Mouse (Mus musculus): ENCODE data around the gene Ahcyl2.
"Not testable (repeated sequence)": the region's sequence is repeated elsewhere in the genome, so short reads cannot be mapped to it uniquely, and the experiment has no call there.

Ahcyl2 gene

DNA sequence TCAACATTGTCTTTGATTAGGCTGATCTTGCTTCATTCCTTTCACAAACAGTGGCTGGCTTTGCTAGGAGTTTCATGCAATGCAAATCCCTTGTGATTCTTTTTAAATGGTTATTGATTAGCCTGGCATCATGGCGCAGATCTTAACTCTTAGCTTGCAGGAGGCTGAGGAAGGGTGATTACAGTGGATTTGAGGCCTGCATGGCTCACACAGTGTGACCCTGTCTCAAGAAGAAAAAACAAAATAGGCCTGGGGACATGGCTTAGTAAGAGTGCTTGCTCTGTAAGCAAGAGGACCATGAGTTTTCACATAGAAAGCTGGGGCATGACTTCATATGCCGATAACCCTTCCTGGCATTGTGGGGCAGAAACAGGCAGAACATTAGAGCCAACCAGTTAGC, 47.8 kb downstream of the Ahcyl2 start:
- no peak for DNase-seq (ENCODE audit: low spot score in 2 of 2)

DNA sequence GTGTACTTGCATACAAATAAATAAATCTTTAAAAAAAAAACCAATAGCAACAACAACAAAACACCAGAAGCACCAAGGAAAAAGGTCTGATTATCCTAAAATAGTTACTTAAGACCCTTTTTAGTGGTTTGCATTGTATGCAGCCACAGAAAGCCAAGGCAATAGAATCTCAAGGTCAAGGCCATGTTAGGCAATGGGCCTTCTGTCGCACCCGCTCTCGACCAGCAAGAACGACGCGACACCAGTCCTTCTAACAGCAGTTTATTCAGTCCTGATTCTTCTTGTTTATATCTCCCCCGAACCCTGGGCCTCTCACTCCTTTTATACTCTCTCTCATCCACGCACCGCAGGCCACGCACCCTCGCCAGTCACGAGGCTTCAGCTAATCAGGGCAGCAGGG, 48.6 kb downstream of the Ahcyl2 start:
- DNase-seq (ENCODE audit: low spot score in 2 of 2) = not testable (repeated sequence)

DNA sequence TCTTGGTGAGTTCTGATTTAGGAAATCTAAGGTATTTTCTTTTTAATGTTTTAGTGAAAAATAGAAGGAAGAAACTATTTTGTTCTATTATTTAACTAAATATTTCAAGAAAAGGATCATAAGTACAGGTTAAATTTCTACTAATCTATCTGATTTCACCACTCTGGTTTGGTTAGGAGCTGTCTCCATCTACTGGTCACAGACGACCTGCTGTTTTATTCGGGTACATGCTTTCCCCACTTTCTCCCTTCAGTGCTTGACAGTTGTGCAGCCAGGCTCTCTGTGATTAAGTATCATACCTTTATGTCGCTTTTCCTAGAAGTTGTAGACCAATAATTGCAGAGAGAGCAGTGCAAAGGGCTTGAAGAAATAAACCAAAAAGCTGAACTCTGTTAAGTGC, 51.5 kb downstream of the Ahcyl2 start:
- DNase-seq (ENCODE audit: low spot score in 2 of 2) = peak in 1 of 2 experiments; percentile 12

DNA sequence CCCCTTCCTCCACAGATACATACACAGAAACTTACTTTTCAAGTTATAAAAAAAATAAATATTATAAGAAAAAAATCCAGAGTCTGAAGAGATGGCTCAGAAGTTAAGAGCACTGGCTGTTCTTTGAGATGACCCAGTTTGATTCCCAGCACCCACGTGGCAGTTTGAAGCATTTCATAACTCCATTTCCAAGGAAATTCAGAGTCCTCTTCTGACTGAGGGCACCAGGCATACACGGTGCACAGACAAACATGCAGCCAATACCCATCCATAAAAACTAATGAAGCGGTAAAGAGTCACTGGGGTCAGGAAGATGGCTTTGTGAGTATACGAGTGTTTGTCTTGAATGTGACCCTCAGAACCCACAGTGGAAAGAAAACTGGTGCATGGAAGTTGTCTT, 52.5 kb downstream of the Ahcyl2 start:
- no peak for DNase-seq (ENCODE audit: low spot score in 2 of 2)

DNA sequence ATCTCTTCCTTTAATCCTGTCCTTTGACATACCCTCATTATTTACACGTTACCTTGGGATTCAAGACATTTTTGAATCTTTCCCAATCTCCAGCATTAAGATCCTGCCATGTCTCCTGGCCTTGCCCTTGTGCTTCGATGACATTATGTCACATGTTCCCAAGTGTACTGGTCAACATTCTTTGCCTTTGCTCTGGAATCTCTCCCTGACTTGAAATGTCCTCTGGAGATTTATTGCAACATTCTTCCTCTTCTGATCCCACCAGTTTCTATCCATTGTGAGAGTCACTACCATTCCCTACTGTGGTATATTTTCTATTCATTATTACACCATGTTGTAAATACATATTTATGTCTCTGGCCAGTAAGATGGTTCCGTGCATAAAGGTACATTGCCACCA, 53.1 kb downstream of the Ahcyl2 start:
- DNase-seq (ENCODE audit: low spot score in 2 of 2) = no peak

DNA sequence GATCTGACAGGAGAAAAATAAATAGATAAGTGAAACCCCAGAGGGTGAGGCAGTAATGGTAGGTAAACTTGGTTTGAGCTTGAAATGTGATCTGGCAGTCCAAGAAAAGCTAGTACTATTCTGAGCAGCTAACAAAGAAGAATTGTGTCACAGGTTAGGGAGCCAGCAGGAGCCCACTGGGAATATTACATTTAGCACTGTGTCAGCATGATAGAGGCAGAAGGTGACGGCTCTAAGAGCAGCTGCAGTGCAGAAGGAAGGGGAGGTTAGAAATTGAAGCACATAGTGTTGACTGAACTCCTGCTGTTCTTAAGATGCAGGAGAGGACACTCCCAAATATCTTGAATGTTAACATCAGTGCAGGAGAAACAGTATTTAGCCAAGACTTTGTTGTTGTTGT, 54.0 kb downstream of the Ahcyl2 start:
- DNase-seq (ENCODE audit: low spot score in 2 of 2) = no peak

DNA sequence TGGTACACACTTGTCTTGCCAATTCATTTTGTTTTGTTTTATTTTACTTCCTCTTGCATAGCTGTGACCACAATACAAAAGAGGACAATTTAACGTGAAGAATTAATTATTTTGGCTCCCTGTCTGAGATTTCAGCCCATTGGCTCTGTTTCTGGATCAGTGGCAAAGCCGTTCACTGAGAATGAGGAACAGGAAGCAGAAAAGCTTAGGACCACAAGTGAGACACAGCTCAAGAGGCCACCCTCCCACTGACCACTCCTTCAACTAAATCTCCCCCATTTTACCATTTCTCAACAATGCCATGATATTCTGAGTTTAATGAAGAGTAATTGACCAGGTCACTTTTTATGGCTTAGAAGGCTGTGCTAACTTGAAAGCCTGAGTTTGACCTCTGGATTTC, 57.5 kb downstream of the Ahcyl2 start:
- DNase-seq (ENCODE audit: low spot score in 2 of 2) = no peak

DNA sequence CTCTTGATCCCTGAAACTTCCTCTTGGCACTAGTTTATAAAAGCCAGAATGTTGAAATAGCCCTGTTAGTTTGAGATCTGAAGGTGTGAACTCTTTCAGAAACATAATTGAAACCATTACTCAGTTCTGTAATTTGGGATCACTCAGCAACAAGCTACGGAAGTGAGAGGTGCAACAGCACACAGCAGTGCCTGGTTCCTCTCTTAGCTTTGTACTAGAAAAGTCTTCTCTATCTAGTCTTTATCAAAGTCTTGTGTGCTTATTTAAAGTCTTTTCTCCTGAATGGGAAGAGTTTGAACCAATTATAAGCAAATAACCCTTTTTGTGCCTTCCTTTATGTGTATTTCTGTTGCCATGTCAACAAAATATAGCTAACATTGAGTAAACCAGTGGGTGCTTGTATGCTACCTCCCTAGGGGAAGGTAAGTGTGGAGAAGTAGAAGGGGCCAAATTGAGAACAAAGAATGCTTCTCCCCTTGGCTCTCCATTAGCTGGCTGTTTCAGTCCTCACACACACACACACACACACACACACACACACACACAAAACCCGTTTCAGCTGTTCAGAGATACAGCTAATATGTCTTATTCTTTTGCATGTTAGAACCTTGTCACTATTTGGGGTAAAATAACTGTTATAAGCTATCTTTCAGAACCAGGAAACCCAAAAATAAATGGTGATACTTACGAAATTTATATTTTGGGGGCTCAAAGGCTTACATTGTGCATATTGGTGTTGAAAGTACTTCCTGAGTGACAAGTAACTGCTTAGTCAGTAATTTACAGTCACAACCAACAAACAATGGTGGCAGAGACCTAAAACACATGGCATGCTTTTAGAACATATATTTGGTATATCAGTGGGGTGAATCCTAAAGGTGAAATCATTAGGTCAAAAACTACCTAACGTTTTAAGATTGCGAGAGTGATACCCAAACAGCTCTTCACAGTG, 59.8 kb downstream of the Ahcyl2 start:
- no peak for DNase-seq (ENCODE audit: low spot score in 2 of 2)

DNA sequence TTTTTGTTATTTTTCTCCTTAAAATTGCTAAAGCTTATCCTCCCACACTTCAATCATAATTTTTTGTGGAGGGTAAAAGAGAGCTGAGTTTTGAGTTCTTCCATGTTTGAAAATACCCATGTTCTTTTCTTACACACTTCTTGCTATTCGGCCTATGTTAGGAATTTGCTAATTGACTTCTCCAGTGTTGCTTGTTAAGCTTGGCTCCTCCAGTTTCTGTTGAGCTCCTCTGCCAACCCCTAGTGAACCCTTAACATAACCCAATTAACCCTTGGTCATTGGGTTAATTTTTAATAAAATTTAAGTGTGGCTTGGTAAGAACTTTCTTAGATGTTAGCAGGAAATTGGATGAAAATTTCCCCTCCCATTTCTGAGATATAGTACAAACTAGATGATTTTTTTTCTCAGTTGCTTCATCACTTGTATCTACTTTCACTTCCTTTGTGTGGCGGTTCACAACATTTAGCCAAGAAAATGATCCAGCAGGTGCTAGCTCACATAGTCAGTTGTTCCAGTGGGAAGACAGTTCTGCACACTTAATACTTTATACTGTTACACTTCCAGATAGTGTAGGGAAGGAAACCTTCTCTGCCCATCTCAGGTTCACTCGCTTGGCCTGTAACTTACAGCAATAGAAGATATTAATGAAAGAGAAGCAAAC, 60.9 kb downstream of the Ahcyl2 start:
- DNase-seq (ENCODE audit: low spot score in 2 of 2) = no peak

DNA sequence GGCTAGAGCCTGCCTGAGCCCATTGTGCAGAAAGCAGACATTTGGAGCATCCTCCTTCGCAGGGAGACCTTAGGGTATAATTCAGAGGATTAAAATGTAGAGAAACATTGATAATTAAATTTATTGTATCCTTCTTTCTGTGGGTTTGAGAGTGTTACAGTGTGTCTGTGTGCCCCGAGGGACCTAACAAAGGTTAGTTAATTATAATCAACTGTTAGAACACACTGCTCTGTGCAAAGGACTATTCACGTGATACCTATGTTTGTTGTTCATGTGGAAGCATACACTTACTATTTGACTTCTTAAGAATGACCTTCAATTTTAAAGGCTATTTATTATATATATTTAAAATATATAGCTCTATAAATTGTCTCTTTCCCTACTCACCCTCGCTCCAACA, 64.5 kb downstream of the Ahcyl2 start:
- DNase-seq (ENCODE audit: low spot score in 2 of 2) = no peak

DNA sequence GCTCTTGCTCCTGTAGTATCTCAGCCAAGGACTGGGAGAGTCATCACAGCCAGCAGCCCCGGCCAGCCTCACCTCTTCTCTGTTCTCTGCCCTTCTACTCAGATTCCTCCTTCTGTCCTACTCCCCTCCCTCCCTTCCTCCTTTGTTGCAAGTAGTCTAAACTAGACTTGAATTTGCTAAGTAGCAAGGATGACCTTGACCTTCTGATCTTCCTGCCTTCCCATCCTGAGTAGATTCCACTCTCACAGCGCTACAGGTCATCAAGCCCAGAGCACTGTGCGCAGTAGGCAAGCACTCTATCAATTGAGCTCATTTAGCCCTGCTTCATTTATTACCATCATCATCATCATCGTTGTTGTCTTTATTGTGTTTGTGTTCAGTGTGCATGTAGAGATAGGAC, 65.3 kb downstream of the Ahcyl2 start:
- no peak for DNase-seq (ENCODE audit: low spot score in 2 of 2)

DNA sequence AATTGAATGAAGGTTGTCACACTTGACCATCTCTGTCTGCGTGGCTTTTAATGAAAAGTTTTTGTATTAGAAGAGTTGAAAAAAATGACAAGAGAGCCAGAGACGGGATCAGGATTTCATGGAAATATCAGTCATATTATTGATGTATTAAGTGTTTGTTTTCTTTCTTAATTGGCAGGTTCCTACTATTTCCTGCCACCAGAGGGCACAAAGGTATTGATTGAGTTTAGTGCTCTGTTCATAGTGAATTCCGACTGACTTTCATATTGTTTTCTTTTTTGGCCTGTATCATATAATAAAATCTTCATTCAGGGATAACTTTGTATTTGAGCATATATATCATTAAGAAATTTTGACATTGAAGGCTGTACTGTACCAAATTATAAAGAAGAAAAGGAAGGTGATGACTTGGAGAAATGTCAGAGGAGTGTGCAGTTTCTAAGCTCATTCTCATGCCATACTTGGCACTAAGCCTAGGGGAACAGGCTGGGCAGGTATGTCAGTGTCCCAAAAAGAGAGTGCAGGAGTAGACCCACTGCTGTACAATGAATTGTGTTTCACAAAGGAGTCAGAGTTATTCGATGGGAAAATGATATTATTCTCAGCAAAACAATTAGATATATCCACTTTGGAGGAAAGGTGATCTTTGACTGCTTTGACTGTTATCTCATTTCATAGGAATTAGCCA, 65.9 kb downstream of the Ahcyl2 start:
- DNase-seq (ENCODE audit: low spot score in 2 of 2) = no peak

DNA sequence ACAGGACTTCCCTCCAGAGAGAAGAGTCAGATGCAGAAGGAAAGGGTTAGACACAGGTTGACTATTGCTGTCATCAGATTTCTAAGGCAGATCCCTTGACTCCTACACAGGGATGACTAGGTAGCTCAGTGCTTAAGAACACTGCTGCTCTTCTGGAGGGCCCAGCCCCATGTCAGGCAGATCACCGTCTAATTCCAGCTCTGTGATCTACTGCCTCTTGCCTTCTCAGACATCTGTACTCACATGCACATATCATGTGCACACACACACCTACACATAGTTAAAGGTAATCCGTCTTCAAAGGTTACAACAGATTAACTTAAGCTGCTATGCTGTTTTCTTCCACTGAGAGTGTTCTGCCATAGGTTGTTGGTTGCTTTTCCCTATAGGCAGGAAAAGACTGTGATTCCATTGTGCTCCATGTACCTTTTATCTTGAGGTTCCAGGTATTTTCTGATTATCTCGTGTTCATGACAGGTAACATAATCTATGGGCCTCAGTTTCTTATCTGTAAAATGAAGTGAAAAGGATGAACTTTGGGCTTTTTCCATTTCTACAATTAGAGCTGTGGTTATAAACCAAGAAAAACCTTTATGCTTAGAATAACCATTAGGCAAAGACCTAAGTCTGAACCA, 67.8 kb downstream of the Ahcyl2 start:
- DNase-seq (ENCODE audit: low spot score in 2 of 2) = no peak

DNA sequence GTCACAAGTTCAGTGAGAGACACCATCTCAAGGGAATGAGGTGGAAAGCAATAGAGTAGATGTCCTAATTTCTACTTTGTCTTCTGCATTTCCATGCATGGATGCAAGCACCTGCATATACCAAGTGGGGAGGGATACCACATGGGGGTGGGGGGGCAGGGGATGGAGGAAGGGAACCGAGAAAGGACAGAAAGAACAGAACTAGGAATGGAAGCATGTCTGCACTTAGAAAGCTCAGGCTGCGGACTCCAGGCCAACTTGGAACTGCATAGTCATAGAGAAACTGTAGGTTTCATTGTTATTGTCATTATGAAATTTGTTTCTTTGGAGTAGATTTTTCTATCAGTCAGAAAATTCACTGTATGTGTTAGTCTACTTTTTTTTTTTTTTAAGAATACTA, 69.8 kb downstream of the Ahcyl2 start:
- DNase-seq (ENCODE audit: low spot score in 2 of 2) = no peak

DNA sequence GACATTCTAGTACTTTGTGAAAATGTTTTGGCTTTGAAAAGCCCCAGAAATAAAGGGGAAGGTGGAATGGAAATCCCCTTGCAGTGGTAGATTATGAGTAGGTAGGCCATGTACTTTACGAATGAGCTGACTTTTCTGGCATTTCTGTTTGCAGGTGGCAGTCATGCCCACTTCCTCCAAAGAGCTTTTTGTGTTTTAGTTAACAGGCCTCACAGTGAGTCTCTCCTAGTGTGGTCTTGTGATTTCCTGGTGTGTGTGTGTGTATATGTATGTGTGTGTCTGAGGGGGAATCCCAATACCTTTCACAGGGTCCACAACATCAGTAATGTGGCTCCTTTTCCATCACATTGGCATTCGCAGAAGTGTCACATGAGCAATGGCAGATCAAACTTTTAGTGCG, 70.7 kb downstream of the Ahcyl2 start:
- DNase-seq (ENCODE audit: low spot score in 2 of 2) = no peak

DNA sequence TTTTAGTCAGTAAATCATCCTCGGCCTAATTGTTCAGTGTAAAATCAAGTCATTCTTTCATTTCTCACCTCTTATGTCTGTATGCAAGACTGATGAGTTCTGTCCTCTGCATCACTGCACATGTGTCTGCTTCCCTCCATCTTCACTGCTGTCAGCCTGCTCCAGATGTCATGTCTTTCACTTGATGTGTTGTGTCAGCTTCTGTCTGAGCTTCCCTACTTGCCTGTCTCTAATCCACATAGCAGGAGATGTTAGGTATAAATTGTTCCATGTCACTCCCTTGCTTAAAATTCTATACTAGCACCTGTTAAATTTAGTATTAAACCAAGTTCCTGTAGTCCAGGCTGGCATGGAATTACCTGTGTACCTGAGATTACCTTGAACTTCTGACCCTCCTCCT, 72.2 kb downstream of the Ahcyl2 start:
- no peak for DNase-seq (ENCODE audit: low spot score in 2 of 2)

DNA sequence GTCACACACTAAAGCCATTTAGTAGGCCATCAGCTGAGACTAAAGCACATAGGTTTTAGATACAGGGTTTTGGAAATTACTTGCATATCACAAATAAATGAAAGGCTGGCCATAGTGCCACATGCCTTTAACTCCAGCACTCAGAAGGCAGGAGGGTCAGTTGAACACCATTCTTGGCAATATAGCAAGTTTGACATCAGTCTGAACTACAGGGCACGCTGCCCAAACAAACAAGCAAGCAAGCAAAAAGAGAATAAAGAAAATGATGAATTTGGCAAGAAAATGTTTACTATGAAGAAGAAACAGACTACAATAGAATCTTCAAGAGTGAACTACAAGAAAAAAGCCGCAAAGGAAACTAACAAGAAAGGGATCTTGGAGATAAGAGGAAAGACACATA, 73.7 kb downstream of the Ahcyl2 start:
- DNase-seq (ENCODE audit: low spot score in 2 of 2) = no peak

DNA sequence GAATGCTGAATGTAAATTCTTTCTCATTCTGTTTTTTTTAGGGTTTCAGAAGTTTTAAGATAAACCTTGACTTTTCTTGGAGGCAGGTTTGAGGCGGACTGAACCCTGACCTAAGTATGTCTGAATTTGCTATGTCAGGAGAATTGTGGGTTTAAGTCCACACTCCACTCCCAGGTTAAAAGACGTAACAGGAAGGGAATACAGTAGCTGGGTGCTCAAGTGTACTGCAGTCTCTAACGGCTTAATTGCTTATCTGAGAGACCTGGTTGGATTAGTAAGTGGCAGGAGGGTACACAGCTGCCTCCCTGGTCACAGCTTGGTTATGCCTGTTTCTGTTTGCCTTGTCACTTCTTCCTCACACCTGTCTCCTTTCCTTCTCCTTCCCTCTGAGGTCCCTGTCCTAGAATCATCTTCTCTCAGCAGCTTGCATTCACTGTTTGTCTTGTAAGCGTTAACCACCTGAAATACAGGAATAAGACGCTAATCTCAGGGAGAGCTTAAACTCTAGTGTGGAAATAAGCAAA, 79.9 kb downstream of the Ahcyl2 start:
- no peak for DNase-seq (ENCODE audit: low spot score in 2 of 2)

DNA sequence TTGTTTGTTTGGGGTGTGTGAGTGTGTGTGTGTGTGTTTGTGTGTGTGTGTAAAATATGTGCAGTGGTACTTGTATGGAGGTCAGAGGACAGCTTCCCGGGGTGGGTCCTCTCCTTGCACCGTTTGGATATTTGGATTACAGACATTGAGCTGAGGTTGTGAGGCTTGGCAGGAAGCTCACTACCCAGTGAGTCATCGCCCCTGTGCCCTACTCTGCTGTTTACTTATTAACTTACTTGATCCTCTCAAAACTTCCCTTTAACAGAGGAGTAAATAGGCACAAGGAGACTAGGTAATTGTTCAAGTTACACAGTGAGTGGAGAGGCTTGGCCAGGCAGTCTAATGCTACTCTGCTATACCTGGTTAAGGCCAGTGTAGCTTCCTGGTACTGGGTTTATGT, 81.0 kb downstream of the Ahcyl2 start:
- DNase-seq (ENCODE audit: low spot score in 2 of 2) = no peak

DNA sequence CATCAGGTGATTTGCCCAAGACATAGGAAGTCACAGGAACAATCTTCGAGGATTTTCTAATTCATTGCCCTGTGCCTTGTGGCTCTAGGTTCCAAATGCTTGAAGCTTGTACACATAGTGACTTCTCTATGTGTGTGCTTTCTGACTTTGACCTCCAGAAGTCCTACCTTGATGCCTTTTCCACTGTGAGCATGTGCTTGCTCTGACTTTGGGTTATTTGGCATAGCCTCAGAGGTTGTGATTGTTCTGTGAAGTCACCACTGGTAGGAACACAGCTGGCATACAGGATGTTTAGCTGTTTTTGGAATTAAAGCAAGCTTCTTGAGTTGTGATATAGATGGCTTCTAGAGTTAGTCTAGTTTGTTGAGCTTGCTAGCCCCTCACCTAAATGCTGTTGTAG, 82.3 kb downstream of the Ahcyl2 start:
- no peak for DNase-seq (ENCODE audit: low spot score in 2 of 2)

DNA sequence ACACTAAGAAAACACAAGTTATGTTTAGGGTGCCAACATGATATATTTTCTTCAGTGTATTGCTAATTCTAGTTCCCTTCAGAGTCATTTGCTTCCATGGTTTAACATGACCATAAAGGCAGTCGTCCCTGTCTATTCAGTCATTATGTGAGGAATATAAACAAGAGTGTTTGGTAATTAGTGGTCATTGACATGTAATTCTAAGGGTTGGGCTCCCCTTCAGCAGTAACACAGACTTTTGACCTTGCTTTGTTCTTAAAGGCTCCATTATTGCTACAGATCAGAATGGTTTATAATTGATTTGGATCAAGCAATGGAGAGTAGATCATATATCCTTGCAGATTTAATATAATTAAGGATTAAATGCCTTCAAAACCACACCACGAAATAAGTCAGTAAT, 82.9 kb downstream of the Ahcyl2 start:
- no peak for DNase-seq (ENCODE audit: low spot score in 2 of 2)

DNA sequence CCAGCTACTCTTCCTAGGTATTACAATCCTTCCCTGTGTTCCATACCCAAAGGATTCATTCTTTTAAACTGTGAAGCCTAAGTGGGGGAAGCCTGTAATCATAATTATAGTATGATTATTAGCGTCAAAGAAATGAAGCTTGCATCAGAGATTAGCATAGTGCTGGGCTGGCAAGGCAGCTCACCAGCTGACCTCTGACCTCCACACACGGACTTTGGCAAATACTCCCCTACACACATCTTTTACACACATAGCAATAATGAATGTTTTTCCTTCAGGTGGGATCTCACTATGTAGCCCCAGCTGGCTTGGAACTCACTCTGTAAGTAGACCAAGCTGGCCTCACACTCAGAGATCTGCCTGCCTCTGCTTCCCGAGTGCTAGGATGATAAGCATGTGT, 84.1 kb downstream of the Ahcyl2 start:
- no peak for DNase-seq (ENCODE audit: low spot score in 2 of 2)
